Mouse (Mus musculus) ovary, postnatal 10 days (tissue): ENCODE data around the gene Zcchc2.

Experiments used
- DNase-seq: peaks from one replicate; pipeline ENCODE4 v3.0.0; 2022; ENCODE audit warnings: low spot score

Zcchc2 gene

GRCm38 (mm10) chr1:106036861-106037599 is 46.8 kb downstream of the Zcchc2 start:
- DNase-seq = peak; percentile 39

DNA sequence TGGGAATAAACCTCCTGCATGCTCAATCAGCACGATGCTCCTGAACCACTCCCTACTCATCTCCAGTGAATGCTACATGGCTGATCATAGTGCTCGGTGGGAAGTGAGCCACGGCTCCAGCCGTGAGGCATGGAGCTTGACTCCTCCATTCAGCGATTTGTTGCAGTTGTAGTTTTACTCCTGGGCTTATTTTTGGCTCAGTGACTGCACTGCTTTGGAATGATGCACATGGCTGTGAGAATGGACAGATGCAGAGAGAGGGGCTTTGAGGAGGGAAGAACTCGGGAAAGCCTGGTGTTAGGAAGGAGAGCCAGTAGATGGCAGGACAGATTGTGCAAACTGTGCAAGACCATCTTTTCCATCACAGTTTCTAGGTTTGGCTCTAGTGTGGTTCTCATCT is 49.1 kb downstream of the Zcchc2 start:
- DNase-seq = no peak

DNA sequence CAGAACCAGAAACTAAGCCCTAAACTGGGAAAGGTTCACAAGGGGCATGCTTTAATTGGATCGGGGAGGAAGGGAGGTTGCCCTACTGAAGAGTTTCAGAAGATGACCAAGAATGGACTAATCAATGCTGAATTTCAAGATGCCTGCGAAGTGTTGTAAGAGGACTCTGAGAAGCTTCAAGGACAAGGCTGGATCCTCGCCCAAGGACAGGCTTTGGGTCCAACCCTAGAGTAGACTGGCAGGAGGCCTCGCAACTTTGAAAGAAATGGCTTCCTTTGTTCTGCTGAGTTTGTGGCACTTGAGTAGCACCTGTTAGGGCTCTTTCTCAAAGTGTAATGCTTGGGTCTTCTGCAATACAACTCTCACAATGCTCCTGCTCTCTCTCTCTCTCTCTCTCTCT is 50.1 kb downstream of the Zcchc2 start:
- no peak for DNase-seq

GRCm38 (mm10) chr1:106042221-106042620 is 52.0 kb downstream of the Zcchc2 start:
- no peak for DNase-seq

GRCm38 (mm10) chr1:106043053-106043820 is 53.0 kb downstream of the Zcchc2 start:
- DNase-seq = no peak

DNA sequence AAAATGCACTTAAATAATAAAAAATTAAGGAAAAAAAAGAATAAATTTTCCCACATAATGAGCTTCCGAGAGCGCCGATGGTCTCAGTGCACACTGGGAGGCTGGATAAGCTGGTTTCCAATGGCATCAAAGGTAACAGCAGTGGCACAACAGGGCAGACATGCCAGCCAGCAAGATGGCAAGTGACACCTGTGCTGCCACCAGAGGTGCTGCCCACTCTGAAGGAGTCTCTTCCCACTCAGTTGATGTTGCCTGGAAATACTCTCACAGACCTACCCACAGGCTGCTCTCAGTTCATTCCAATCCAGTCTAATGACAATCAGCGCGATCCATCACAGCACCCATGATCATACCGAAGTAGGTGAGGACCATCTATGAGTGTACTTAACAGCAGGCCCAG is 58.8 kb downstream of the Zcchc2 start:
- no peak for DNase-seq

- no peak for DNase-seq
Measured at GRCm38 (mm10) chr1:106054978-106055377, 64.8 kb downstream of the Zcchc2 start.

DNA sequence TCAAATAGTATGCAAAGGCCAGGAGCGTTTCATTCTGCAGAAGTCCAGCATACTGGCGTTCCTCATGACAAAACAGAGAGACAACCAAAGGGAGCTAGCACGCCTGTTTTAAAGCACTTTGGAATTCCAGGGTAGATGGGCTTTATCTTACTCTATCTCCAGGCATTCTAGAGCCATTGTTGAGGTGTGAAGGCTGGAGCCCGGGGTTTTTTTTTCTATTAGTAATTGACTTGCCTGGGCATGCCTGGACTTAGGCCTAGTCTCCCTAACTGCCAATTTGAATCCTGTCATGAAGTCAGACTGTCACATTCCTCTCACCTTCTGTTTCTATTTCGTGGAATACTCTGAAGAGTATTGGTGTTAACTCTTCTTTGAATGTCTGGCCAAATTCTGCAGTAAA is 68.1 kb downstream of the Zcchc2 start:
- no peak for DNase-seq

DNA sequence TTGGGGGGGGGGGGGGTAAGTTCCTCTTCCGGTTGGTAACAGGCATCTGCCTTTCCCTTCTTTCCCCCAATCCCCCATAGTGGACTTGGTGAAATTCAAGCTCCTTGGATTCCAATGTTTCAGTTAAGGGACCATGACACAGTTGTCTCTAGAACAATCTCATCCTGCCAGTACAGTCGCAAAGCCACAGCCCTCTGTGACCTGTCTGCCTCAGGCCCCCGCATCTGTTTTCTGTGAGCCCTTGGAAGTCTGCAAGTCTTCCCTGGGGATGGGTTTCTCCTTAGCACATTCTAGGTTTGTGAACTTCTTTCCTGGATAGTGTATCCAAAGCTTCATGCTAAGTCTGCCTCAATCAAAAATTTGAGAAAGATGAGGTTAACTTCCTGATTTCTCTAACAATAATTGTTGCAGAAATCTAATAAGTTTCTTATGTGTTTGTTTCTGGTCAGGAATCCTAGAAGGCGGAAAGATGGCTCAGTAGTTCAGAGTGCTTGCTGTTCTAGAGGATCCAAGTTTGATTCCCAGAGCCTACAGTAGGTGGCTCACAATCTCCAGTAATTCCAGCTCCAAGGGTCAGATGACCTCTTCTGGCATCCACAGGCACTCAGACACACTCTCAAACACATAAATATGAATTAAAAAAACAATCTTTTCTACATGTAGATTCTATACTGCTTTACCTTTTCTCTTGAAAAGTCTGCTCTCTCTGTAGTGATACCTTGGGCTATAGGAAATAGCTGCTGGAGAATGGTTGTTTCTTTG is 69.5 kb downstream of the Zcchc2 start:
- DNase-seq = no peak

GRCm38 (mm10) chr1:106061185-106061910 is 71.1 kb downstream of the Zcchc2 start:
- no peak for DNase-seq

- no peak for DNase-seq
Measured at GRCm38 (mm10) chr1:106062891-106063590, 72.8 kb downstream of the Zcchc2 start.

DNA sequence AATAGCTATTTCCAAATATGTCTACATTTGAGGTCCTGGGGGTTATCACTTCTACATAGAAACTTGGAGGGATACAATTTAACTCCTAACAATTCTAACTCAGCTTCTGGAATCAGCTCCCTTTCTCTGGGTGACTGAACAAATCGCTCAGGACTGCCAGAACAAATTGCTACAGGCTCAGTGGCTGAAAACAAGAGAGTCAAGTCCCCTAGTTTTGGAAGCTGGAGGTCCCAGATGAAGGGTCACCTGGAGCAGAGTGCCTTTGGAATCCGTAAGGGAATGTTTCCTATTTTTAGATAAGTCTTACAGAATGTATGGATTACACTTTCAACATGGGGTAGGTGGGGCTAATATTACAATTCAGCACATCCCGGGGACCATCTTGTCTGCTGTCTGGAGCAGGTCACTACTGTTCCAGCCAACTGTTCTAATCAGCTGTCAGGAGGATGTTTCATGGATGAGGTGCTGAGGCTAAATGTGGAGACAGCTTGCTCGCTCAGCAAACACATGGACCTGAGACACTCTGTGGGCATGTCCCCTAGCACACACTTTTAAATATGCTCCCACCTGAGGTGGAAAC is 73.5 kb downstream of the Zcchc2 start:
- no peak for DNase-seq

GRCm38 (mm10) chr1:106064291-106064690 is 74.1 kb downstream of the Zcchc2 start:
- no peak for DNase-seq

DNA sequence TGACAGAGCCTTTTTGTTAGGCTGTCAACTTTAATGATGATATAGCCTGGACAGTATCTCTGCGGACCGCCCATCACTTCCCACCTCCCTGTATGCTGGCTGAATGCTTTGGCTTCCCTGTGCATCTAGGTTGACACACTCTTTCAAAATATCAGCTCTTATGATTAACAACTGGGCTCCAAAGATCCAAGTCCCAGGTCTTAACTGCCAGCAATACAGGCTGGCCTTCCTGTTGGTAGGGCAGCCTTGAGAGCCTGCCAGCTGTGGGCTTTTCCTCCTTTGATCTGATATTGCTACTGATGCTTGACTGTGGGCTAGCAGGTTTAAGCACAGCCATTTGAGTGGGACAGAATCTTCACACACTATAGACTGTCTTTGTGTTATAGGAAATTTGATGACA is 74.5 kb downstream of the Zcchc2 start:
- no peak for DNase-seq

DNA sequence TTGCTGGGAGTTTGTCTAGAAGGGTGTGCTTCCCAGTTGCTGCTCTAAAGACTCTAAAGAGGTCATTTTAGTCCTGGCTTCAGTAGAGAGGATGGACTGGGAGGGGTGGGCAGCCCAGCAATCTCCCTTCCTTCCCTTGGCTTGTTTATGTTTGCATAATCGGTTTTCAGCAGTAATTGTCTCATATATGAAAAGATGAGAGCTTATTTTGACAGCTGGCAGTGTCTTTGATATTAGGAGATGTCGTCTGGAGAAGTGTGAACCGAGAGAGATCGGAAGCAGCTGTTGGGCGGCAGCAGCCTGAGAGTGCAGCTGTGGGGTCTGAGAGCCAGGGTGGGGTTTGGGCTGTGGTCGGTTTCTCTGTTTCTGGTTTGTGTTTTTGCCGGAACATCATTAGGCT is 75.5 kb downstream of the Zcchc2 start:
- no peak for DNase-seq

DNA sequence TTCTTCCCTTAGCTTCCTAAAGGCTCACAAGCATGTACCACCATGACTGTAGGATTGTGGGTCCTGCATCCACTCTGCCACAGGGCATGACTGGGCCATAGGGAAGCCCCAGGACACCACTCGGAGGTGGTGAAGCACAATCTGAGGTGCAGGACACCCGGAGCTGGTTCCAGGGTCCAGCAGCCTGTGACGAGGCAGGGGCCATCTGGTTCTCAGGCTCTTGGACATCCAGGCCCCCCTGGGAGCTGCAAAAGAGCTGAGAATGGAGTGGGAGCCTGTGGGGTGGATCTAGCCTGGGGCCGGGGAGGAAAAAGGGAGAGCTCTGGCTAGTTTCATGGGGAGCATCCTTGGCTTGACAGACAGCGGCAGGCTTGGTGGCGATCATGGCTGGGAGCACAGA is 77.1 kb downstream of the Zcchc2 start:
- DNase-seq = no peak

GRCm38 (mm10) chr1:106069867-106070543 is 79.8 kb downstream of the Zcchc2 start:
- DNase-seq = no peak

- DNase-seq = no peak
Measured at GRCm38 (mm10) chr1:106070814-106071213, 80.6 kb downstream of the Zcchc2 start.

DNA sequence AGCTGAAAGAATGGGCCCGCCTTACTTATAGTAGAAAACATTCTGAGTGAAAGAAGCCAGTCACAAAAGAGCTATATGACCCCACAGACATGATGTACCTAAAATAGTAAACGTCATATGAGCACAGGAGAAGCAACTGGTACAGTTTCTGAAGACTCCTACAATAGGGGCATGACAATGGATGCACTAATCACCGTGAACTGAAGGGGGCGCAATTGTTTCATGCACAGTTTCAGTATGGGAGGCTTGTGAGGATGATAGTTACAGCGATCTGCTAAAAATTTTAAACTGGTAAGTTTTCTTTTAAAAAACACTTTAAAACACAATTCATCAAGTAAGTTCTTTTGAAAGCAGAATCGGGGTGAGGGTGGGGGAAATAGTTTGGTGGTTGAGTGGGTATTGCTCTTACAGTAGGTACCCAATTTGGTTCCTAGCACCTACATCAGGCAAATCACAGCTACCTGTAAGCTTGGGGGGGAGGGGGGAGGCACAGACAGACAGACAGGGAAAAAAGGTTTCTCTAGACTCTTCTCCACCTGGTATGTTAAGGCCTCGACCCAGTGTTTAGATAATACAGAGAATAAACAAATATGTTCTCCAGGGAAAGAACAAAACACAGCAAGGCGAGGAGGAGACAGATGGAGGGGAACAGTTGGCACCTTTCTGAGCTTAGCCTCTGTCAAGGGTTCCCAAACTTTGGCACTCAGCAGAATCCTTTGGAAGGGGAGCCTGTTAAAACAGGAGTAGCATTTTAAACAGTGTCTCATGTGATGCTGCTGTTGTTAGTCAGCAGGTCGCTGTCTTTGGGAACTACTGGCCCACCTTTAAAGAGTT is 81.2 kb downstream of the Zcchc2 start:
- DNase-seq = peak; percentile 59

DNA sequence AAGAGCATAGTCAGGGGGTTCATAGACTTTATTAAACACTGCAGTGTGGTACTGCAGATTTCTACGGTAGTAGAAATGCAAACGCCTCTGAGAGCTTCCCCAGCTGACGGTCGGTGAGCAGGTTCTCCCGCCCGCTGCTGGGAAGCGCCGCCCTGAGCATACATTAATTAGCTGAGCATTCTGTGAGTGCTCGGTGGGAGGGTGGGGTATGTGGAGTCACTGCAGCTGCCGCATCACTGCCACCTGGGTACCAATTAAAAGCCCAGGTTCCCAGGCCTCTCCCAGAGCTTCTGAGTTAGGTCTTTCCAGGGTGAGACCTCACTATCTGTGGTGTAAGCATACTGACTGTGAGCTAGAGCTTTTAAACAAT is 81.8 kb downstream of the Zcchc2 start:
- no peak for DNase-seq
